Mouse (Mus musculus) kidney, adult 10 weeks (tissue): ENCODE data around the gene Capn10. TPM values are rescaled to one million over a fixed set of nuclear protein-coding genes. Genes with fewer than 3 reads are reported as not detected.

ENCODE experiments used
- polyA plus RNA-seq: library from polyadenylated mRNA; stranded (reverse); fragments of 350-450 nt; fragmentation: Illumina TruSeq; extraction: RNeasy Lipid Tissue Mini Kit (QIAGEN cat#74804); gene quantifications from one replicate; pipeline ENCODE4 v1.2.3, GENCODE M21; 2014; ENCODE audit warnings: low read depth, low replicate concordance

The Capn10 gene
- polyA plus RNA-seq, result 3.8 TPM

DNA sequence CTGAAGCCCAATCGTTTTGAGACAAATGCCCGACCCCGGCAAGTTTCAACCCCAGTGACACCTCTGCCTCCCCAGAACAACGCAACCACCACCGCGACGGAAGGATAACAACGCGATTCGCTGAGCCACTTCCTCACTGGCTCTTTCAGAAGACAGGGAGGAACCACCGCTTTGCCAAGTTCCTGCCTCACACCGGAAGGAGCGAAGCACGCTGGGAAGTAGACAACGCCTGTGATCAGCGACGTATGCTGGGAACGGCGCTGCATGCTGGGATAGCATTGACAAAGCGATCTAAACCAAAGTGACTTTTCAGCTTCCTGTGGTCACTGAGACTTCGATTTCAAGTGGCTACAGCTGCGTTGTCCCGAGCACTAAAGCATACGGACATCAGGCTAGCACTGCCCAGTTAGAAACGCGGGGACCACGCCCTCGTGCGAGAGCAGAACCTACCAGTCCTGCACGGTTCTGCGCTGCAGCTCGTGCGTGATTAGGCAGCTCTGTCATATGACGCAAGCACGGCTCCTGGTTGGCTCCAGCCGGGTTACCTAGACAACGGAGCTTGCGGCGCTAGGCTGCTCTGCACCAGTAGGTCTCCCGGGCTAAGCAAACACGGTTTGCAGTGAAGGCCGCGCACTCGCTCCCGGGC lies at the start of gene Capn10:
Capn10 (plus strand) TSS at position 195 of the 646 bp plus-strand sequence.

DNA sequence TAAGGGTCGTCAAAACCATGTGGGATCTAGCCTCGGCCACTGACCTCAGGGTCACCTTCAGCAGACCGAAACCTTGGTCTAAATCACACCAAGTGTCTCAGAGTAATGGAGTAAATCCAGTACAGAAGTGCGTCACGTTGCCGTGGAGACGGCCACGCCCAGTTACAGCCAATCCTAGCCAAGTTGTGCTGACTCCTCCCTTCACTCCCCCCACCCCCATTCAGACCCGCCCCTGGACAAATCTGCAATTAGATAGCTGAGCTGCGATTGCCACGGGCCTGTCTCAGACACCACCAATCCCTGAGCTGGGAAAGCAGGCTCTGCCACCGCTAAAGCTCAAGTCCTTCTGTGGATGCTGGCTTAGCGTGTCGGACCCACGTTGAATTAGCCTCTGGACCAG lies 31.4 kb upstream of the Capn10 start, which contains the start of gene Ankmy1:
Ankmy1 (minus strand) TSS at position 121 of the 400 bp plus-strand sequence.

DNA sequence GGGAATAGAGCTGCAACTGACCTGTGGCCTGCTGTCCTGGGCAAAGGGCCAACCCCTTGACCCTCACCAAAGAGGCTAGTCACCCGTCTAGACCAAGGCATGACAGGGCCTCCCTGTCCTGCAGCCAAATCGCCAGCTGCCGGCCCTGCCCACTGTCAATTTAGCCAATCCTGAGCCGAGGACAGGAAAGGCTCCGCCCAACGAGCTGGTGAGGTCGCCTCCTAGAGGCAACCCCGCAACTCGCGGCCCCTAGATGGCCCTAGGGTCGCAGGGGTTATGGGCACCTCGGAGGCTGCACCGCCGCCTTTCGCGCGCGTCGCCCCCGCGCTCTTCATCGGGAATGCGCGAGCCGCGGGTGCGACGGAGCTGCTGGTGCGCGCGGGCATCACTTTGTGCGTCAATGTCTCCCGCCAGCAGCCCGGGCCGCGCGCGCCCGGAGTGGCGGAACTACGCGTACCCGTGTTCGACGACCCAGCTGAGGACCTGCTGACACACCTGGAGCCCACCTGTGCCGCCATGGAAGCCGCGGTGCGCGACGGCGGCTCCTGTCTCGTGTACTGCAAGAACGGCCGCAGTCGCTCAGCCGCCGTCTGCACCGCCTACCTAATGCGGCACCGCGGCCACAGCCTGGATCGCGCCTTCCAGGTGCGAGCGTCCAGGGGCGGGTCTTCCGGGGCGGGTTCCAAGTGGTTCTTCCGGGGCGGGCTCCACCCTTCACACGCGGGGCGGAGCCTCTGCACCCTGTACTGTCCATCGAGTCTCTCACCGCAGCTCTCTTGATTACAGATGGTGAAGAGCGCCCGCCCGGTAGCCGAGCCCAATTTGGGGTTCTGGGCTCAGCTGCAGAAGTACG lies 27.2 kb upstream of the Capn10 start, which contains the start of gene Dusp28:
Dusp28 (plus strand) TSS at position 203 of the 853 bp plus-strand sequence.

DNA sequence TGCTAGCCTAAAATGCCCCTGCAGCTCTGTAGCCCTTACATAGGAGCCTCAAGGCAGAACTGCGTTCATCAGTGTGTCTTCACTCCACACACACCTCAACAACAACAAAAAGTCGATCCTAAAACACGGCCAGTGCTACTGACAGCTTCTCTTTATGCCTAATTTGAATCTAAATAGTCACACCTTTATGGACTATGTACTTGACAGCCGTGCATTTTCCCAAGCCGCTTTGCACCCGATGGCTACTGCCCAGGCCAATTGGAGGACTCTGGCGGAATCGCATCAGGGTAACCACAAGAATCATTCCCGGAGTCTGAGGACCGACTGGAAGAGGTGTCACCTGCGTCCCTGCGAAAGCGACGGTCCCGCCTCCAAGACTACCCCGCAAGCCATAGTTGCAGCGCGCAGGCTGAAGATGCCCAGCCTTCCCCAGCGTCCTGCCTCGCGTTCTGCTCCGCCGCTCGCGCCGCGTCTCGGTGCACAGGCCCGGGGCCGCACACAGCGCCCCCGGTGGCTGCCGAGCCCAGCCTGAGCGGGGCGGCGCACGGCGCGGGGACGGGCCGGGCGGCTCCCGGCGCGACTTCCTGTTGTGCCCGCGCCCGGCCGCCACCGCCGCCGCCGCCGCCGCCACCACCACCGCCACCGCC lies 23.8 kb upstream of the Capn10 start, which contains the start of gene Rnpepl1:
Rnpepl1 (plus strand) TSS at position 545 of the 647 bp plus-strand sequence.

DNA sequence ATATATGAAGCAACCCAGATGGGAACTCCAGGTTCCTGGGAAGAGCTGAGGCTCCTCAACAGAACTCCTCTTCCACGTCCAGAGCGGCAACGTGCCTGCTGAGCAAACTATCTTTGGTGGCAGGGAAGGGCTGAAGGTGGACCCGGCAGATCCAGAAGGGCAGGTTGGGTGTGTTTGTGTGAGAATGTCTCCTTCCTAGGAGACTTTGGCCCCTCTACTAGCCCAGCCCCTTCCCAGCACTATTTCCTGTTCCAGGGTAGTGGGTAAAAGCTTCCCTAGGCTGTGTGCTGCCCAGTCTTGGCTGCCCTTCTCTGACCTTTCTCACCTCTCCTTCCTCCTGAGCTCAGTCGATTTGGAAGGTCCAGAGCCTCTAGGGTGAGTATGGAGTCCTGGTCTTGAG lies 16.4 kb downstream of the Capn10 start, which contains the start of gene Gpr35:
Gpr35 (plus strand) TSS at position 259 of the 400 bp plus-strand sequence.

Other genes starting within 250 kb of the Capn10 start
- gene Gpc1, start 102.7 kb upstream of the Capn10 start, polyA plus RNA-seq, result 0.12 TPM
- gene Ankmy1, start 31.5 kb upstream of the Capn10 start, polyA plus RNA-seq, result 1.1 TPM
- gene Dusp28, start 27.4 kb upstream of the Capn10 start, polyA plus RNA-seq, result 9.4 TPM
- 4.5 TPM for gene Rnpepl1, start 23.6 kb upstream of the Capn10 start, polyA plus RNA-seq
- gene Gpr35, start 16.5 kb downstream of the Capn10 start, polyA plus RNA-seq, result 0.40 TPM
- gene Aqp12, start 72.0 kb downstream of the Capn10 start, polyA plus RNA-seq, result not detected
- gene Kif1a, start 167.6 kb downstream of the Capn10 start, polyA plus RNA-seq, result not detected
- not detected for gene Agxt, start 200.9 kb downstream of the Capn10 start, polyA plus RNA-seq
- gene 2310007B03Rik, start 226.6 kb downstream of the Capn10 start, polyA plus RNA-seq, result 2.3 TPM
- gene Crocc2, start 234.3 kb downstream of the Capn10 start, polyA plus RNA-seq, result not detected